Mouse (Mus musculus): ENCODE data around the gene Ciz1. TPM values are rescaled to one million over a fixed set of nuclear protein-coding genes. Genes with fewer than 3 reads are reported as not detected.

Ciz1 gene
- polyA plus RNA-seq, 1 experiment = 47.6 TPM

DNA sequence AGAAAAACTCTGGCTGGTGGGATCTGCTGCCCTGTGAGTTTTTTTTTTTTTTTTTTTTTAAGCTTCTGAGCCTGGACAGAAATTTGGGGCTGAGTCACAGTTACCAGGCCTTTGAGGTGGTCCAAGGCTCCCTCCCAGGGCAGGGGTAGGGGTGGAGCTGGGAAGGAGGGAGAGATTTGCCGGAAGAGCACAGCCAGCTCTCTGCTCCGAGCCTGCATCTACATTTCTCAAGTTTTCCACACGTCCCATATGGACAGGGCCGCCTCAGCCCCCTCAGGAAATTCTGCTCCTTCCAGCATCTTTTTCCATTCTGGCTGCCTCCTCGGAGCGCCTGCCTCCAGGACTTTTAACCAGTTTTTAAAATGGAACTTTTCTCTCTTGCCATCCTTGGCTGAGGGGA is 22.6 kb upstream of the Ciz1 start:
- Histone ChIP-seq H3K4me3 (ENCODE audit: insufficient read depth, low read length) (no peak overlapping the region), H3K4me1 (ENCODE audit: control insufficient read depth, insufficient read depth, low read length) (peaks cover 9% of the 10 kb centered on the region), H3K27ac (ENCODE audit: insufficient read depth, low read length) (peak overlapping the region; percentile 13; the same call in 1 of the 2 replicates)
- TF ChIP-seq POLR2A (IDR thresholded peaks at IDR 0.05; ENCODE audit: low read depth, low read length) = no peak
- TF ChIP-seq CTCF (IDR thresholded peaks at IDR 0.05; ENCODE audit: borderline replicate concordance, insufficient read depth, low read length) = no peak

DNA sequence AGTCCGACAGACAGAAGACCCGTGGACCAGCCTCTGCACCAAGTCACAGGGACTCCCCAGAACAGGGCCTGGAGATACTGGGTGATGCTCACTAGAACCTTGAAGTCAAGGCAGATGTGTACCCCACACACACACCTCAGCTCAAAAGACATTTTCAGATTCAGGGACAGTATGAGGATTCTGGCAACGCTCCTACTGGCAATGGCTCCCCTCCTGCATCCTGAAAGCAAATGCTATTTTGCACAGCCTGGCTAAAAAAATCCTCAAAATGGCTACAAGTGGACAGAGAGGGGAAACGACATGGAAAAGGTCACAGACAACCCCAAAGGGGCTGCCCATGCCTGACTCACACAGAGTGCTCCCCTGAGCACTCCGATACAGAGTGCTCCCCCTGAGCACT is 20.0 kb upstream of the Ciz1 start:
- Histone ChIP-seq H3K4me3 (ENCODE audit: insufficient read depth, low read length) (no peak overlapping the region), H3K27ac (ENCODE audit: insufficient read depth, low read length) (no peak overlapping the region), H3K4me1 (ENCODE audit: control insufficient read depth, insufficient read depth, low read length) (peaks cover 2% of the 10 kb centered on the region; the same call in 1 of the 2 replicates)
- TF ChIP-seq CTCF (IDR thresholded peaks at IDR 0.05; ENCODE audit: borderline replicate concordance, insufficient read depth, low read length) (no peak), POLR2A (IDR thresholded peaks at IDR 0.05; ENCODE audit: low read depth, low read length) (no peak)

DNA sequence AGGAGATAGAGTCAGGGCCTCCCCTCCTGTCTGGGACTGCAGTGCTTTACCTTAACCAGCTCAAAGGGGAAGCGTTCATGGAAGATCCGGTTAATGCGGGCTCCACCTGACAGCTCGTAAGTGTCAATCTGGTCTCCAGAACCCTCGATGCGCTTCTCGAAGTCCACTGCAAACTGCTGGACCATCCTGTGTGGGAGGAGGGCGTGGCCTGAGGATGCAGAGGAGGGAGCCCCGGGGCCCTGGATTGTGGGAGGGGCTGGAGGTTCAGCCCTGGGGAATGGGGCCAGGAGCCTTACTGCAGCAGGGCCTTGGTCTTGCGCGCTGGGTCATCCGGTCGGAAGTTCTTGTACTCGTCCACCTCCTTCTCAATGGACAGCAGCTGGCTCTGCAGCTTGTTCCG is 16.2 kb upstream of the Ciz1 start:
- Histone ChIP-seq H3K4me1 (ENCODE audit: control insufficient read depth, insufficient read depth, low read length) (no peaks in the 10 kb centered on the region), H3K4me3 (ENCODE audit: insufficient read depth, low read length) (no peak overlapping the region), H3K27ac (ENCODE audit: insufficient read depth, low read length) (no peak overlapping the region)
- TF ChIP-seq POLR2A (IDR thresholded peaks at IDR 0.05; ENCODE audit: low read depth, low read length) = no peak
- TF ChIP-seq CTCF (IDR thresholded peaks at IDR 0.05; ENCODE audit: borderline replicate concordance, insufficient read depth, low read length) = no peak

DNA sequence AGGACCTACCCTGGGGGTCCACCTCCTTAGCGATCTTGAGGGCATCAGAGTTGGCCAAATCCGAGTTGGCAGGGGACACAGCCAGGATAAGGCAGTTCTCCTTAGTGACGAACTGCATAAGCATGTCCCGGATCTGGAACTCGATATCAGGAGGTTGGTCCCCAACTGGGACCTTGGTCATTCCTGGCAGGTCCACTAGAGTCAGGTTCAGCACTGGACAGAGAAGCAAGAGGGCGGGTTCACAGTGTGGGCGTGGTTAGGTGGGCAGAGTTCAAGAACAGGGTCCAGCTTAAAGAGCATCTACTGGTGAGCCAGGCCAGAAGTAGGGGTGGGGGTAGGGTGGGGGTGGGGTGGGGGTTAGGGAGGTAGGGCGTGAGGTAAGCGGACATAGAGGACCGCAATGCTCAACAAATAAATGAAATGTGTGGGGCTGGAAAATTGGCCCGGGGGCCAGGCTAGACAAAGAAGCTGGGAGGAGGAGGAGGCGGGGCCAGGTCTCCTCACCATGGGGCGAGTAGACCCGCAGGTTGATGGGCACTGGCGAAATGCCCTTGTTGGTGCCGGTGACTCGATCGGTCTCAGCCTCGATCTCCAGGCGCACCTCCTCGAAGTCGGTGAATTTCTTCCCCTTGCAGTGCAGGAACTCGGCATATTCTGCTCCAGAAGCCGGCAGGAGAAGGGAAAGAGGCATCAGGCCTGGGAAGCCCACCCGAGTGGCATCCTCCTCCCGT is 12.1 kb upstream of the Ciz1 start:
- no peak overlapping the region for H3K4me3 ChIP-seq (ENCODE audit: insufficient read depth, low read length)
- no peak overlapping the region for H3K27ac ChIP-seq (ENCODE audit: insufficient read depth, low read length)
- peaks cover 12% of the 10 kb centered on the region for H3K4me1 ChIP-seq (ENCODE audit: control insufficient read depth, insufficient read depth, low read length)
- TF ChIP-seq CTCF (IDR thresholded peaks at IDR 0.05; ENCODE audit: borderline replicate concordance, insufficient read depth, low read length) = no peak
- TF ChIP-seq POLR2A (IDR thresholded peaks at IDR 0.05; ENCODE audit: low read depth, low read length) = no peak

DNA sequence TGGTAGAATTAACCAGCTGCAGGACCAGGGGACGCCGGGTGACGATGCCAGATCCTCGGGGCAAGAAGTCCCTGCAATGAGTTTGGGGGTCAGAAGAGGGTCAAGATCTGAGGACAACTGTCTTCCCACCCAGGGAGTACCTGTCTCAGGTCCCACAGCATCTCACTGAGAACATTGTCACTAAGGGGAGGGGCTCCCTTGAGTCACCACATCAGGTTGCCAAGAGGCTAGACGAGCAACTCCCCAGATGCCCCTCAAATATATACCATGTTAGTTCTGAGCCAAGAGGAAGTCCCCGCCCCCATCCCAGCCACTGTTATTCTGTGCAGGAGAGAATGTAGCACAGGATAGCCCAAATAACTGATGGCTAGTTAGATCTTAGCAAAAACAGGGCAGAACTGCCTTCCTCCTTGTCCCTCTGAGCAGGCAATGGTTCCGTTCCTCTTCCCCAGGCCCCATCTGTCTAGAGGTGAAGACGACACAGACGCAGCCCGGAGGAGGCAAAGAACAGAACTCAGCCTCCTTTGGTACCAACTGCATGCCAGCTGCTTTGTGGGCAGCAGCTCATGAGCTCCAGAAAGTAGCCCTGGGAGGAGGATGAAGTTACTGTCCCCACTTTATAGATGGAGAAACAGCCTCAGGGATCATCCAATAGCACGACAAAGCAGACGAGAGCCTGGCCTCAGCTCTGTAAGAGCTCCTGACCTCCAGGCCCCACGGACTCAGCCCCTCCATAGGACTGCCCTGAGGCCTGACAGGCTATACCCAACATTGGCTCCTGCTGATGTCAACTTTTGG is 11.1 kb upstream of the Ciz1 start:
- H3K27ac ChIP-seq (ENCODE audit: insufficient read depth, low read length) = no peak overlapping the region
- no peak overlapping the region for H3K4me3 ChIP-seq (ENCODE audit: insufficient read depth, low read length)
- TF ChIP-seq CTCF (IDR thresholded peaks at IDR 0.05; ENCODE audit: borderline replicate concordance, insufficient read depth, low read length) = no peak
- TF ChIP-seq POLR2A (IDR thresholded peaks at IDR 0.05; ENCODE audit: low read depth, low read length) = no peak

DNA sequence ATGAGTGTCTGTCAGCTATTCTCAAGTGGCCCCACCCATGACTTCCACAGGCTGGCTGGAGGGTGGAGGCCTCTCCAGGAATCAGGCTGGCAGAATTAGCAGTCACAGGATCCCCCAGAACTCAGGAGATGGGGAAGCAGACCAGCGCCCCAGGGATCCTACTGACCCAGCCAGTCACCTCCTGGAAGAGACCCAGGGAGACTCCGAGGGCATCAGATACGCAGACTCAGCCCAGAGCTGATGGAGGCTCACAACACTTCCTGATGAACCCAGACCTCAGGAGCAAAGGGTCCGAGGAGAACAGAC is 10.5 kb upstream of the Ciz1 start:
- H3K4me1 ChIP-seq (ENCODE audit: control insufficient read depth, insufficient read depth, low read length) = peaks cover 12% of the 10 kb centered on the region
- TF ChIP-seq CTCF (IDR thresholded peaks at IDR 0.05; ENCODE audit: borderline replicate concordance, insufficient read depth, low read length) (no peak), POLR2A (IDR thresholded peaks at IDR 0.05; ENCODE audit: low read depth, low read length) (no peak)
- no peak overlapping the region for H3K4me3 ChIP-seq (ENCODE audit: insufficient read depth, low read length)
- peak overlapping the region; percentile 85; the same call in 1 of the 2 replicates for H3K27ac ChIP-seq (ENCODE audit: insufficient read depth, low read length)

More for the DNA sequence above, 11.1 kb upstream of the Ciz1 start:
- peaks cover 12% of the 10 kb centered on the region for H3K4me1 ChIP-seq (ENCODE audit: control insufficient read depth, insufficient read depth, low read length)

DNA sequence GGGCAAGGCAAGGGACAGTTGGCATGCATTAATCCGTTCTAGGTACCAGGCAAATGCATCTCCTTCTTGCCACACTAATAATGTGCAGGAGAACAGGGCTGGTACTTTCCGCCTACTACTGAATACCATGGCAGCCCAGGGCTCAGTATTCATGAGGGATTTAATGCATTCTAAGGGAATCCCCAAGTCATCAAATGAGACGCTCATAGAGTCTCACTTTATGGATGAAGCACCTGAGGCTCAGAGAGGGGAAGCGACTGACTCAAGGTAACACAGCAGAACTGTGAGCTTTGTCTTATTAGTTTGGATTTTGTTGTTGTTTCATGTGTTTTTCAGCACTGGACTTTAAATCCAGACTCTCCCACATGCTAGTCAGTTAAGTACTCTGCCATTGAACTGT is 10.1 kb upstream of the Ciz1 start:
- Histone ChIP-seq H3K27ac (ENCODE audit: insufficient read depth, low read length) (peak overlapping the region; percentile 85), H3K4me3 (ENCODE audit: insufficient read depth, low read length) (no peak overlapping the region), H3K4me1 (ENCODE audit: control insufficient read depth, insufficient read depth, low read length) (peaks cover 12% of the 10 kb centered on the region)
- TF ChIP-seq CTCF (IDR thresholded peaks at IDR 0.05; ENCODE audit: borderline replicate concordance, insufficient read depth, low read length) (no peak), POLR2A (IDR thresholded peaks at IDR 0.05; ENCODE audit: low read depth, low read length) (no peak)

DNA sequence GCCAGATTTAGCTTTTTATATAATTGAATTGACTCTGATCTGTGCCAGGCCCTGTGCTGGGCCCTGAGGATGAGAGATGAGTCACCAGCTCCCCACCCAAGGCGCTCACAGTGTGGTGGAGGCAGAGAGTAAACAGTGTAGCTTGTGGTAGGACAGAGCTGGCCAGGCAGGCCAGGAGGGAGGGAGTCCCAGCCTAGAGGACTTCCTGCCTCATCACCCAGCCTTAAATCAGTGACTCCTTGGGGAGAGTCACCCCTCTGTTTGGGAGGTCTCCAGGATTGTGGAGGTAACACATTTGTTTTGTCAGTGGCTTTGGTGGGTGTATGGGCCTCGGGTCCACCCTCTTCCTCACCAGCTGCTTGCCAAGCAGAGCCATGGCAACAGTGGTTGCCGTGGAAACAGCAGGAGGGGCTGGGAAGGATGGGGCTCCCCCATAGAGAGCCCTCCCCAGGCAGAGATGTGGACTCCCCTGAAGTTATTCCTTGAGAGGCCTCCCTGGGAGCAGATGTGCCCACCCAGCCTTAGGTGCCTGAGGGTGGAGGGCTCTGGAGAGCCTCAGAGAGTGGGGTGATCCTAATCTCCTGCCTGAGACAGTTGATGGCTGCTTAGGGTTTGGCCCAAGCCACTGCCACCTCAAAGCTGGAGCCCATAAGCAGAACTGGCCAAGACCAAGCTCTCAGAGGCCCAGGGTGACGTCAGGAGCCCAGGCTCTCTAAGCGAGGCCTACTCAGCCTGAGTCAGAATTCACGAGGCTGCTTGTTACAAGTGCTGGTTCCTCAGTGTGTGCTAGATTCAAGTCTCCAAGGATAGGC is 9.4 kb upstream of the Ciz1 start:
- no peak for TF ChIP-seq CTCF (IDR thresholded peaks at IDR 0.05; ENCODE audit: borderline replicate concordance, insufficient read depth, low read length)
- TF ChIP-seq POLR2A (IDR thresholded peaks at IDR 0.05; ENCODE audit: low read depth, low read length) = no peak; the same call in 1 of the 2 replicates
- Histone ChIP-seq H3K27ac (ENCODE audit: insufficient read depth, low read length) (peak overlapping the region; percentile 85), H3K4me3 (ENCODE audit: insufficient read depth, low read length) (no peak overlapping the region), H3K4me1 (ENCODE audit: control insufficient read depth, insufficient read depth, low read length) (peaks cover 12% of the 10 kb centered on the region)

DNA sequence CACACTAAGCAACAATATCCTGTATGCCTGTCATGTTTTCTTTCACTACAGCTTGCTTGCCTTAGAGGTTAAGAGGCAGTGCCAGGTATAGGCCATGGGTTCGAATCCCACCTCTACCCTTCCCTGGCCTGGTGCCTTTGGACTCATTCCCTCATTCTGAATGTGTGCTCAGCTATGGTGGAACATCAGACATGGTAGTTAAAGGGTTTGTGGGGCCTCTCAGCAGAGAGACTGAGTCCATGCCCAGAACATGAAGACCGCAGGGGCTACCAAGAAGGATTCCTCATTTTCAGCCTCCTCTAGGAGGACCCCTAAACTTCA is 8.8 kb upstream of the Ciz1 start:
- peak overlapping the region; percentile 85 for H3K27ac ChIP-seq (ENCODE audit: insufficient read depth, low read length)
- no peak overlapping the region for H3K4me3 ChIP-seq (ENCODE audit: insufficient read depth, low read length)
- no peak for TF ChIP-seq CTCF (IDR thresholded peaks at IDR 0.05; ENCODE audit: borderline replicate concordance, insufficient read depth, low read length)
- no peak for TF ChIP-seq POLR2A (IDR thresholded peaks at IDR 0.05; ENCODE audit: low read depth, low read length)
- H3K4me1 ChIP-seq (ENCODE audit: control insufficient read depth, insufficient read depth, low read length) = peaks cover 12% of the 10 kb centered on the region

Data from embryonic fibroblast, embryonic 13.5 days (primary cell).